ENCODE assay signal across 8 mouse cellular contexts in the genomic region with DNA sequence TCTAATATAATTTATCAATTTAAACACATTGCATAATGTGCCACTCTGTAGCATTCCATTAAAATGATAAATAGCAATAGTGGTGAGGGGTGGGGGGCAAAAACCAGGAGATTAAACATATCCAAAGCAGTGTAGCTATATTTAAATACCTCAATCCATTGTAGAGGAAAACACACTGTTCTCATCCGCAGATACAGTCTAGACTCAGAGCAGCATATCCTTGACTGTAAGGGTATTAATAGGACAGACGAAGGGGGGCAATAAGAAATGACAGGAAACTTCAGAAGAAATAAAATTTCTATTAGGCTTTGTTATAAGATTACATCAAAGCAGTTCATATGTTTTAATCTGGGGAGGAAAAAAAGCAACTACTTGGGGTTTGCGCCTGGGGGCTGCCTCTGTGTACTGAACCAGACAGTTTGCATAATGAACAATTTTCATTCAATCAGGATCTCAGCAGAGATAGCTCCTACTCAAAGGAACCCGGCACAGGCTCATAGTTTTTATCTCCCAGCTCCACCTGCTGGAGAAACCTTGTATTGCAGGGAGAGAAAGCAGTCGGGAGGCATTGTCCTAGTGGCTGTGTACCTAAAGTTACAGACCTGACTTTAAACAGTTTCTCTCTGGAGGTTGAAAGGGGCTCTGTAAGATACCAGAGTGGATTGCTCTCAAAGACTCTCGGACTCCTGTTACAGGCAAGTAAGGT. TPM values are rescaled to one million over a fixed set of nuclear protein-coding genes. Genes with fewer than 3 reads are reported as not detected.
DNase-seq lines count a peak whose midpoint lies in the region; ATAC-seq lines count a peak whose summit lies in the region.

No protein-coding gene starts in this region.

- peak overlapping the region; percentile 43; the same call in 1 of the 2 replicates for H3K4me2 ChIP-seq in embryonic facial prominence, embryonic 14.5 days (ENCODE audit: low read depth, low read length)
- H3K4me2 ChIP-seq in limb, embryonic 13.5 days (replicated peaks), result peak overlapping the region; percentile 44; the same call in 1 of the 2 replicates
- peak overlapping the region; percentile 27; the same call in 1 of the 2 replicates for H3K4me2 ChIP-seq in stomach, embryonic 14.5 days (replicated peaks; ENCODE audit: low read depth, low read length)

- H3K9ac ChIP-seq in embryonic facial prominence, embryonic 14.5 days (ENCODE audit: low read depth, low read length), result no peak overlapping the region
- 0 out of 2 replicates have a peak overlapping the region, but pooled peaks have one; percentile 39 for H3K9ac ChIP-seq in limb, embryonic 13.5 days
- no peak overlapping the region for H3K9ac ChIP-seq in stomach, embryonic 14.5 days (replicated peaks; ENCODE audit: low read depth, low read length)

- H3K9me3 ChIP-seq in embryonic facial prominence, embryonic 14.5 days (ENCODE audit: control insufficient read depth, low read length), result no peaks in the 10 kb centered on the region
- no peaks in the 10 kb centered on the region for H3K9me3 ChIP-seq in limb, embryonic 13.5 days
- H3K9me3 ChIP-seq in stomach, embryonic 14.5 days (ENCODE audit: control insufficient read depth, low read depth, low read length), result no peaks in the 10 kb centered on the region

- 16% methylated on average over 6 of the region's 6 CpGs for WGBS in embryonic facial prominence, embryonic 14.5 days
- 17% methylated on average over 6 of the region's 6 CpGs for WGBS in limb, embryonic 13.5 days
- WGBS in stomach, embryonic 14.5 days, result 16% methylated on average over 6 of the region's 6 CpGs

- peaks cover 15% of the 10 kb centered on the region for H3K4me1 ChIP-seq in embryonic facial prominence, embryonic 14.5 days (ENCODE audit: control insufficient read depth, insufficient read depth, low read length)
- H3K4me1 ChIP-seq in limb, embryonic 13.5 days, result peaks cover 15% of the 10 kb centered on the region
- peaks cover 15% of the 10 kb centered on the region; the same call in 1 of the 2 replicates for H3K4me1 ChIP-seq in stomach, embryonic 14.5 days (ENCODE audit: control insufficient read depth, insufficient read depth, low read length)

- H3K36me3 ChIP-seq in embryonic facial prominence, embryonic 14.5 days (ENCODE audit: control insufficient read depth, insufficient read depth, low read length), result no peaks in the 10 kb centered on the region
- no peaks in the 10 kb centered on the region for H3K36me3 ChIP-seq in limb, embryonic 13.5 days
- no peaks in the 10 kb centered on the region for H3K36me3 ChIP-seq in stomach, embryonic 14.5 days (ENCODE audit: control insufficient read depth, insufficient read depth, low read length)

- H3K27ac ChIP-seq in embryonic facial prominence, embryonic 14.5 days (replicated peaks; ENCODE audit: low read depth, low read length), result no peak overlapping the region
- H3K27ac ChIP-seq in limb, embryonic 13.5 days, result no peak overlapping the region
- no peak overlapping the region for H3K27ac ChIP-seq in stomach, embryonic 14.5 days (ENCODE audit: low read length)

- peaks cover 22% of the 10 kb centered on the region; the same call in 1 of the 2 replicates for H3K27me3 ChIP-seq in embryonic facial prominence, embryonic 14.5 days (replicated peaks; ENCODE audit: control insufficient read depth, insufficient read depth, low read length)
- H3K27me3 ChIP-seq in limb, embryonic 13.5 days, result peaks cover 33% of the 10 kb centered on the region
- no peaks in the 10 kb centered on the region for H3K27me3 ChIP-seq in stomach, embryonic 14.5 days (ENCODE audit: control insufficient read depth, insufficient read depth, low read length)

- ATAC-seq in embryonic facial prominence, embryonic 14.5 days (ENCODE audit: low read depth), result peak; percentile 73
- peak; percentile 54 for ATAC-seq in limb, embryonic 13.5 days (ENCODE audit: low FRiP score, low read depth)
- peak; percentile 18; the same call in 1 of the 2 replicates for ATAC-seq in stomach, embryonic 14.5 days (ENCODE audit: insufficient number of reproducible peaks, insufficient read depth, low FRiP score, low read depth)

- H3K4me3 ChIP-seq in embryonic facial prominence, embryonic 14.5 days (ENCODE audit: low read depth, low read length), result peak overlapping the region; percentile 14; the same call in 1 of the 2 replicates
- no peak overlapping the region for H3K4me3 ChIP-seq in limb, embryonic 13.5 days
- no peak overlapping the region for H3K4me3 ChIP-seq in stomach, embryonic 14.5 days (ENCODE audit: low read depth, low read length)

- DNase-seq in 416B (ENCODE audit: low read depth), result peak; percentile 86
- DNase-seq in adrenal gland, postnatal 36 days, result peak; percentile 89 to 91
- DNase-seq in embryonic facial prominence, embryonic 14.5 days (ENCODE audit: low spot score), result peak; percentile 91
- DNase-seq in heart, adult 8-10 months (ENCODE audit: low spot score), result peak; percentile 92
- DNase-seq in kidney, adult 8-10 months, result peak; percentile 88 to 96
- DNase-seq in naive thymus-derived CD4-positive, alpha-beta T cell, adult 2 months (ENCODE audit: low read depth), result peak; percentile 95

RNA-seq across cellular contexts. Expression of a gene that starts 57.4 kb away (rescaled TPM):
- 10 to 100 TPM; 51.3 to 56.1 TPM for total RNA-seq in adrenal gland, postnatal 36 days (2021)
- polyA plus RNA-seq in embryonic facial prominence, embryonic 14.5 days (2014; fragmentation: Nextera tagmentation; extraction: Ambion mirVana), result 85.0 and 85.8 TPM in 2 replicates
- total RNA-seq in heart, adult 8-10 months (2022), result 10 to 100 TPM; 62.6 to 69.4 (median 67.4) TPM
- polyA plus RNA-seq in limb, embryonic 13.5 days (2015; fragmentation: Nextera tagmentation; extraction: Ambion mirVana), result 119 and 130 TPM in 2 replicates
- polyA plus RNA-seq in stomach, embryonic 14.5 days (2014; fragmentation: Nextera tagmentation; extraction: Ambion mirVana), result 111 and 121 TPM in 2 replicates

RNA-seq across cellular contexts. Expression of a gene that starts 57.5 kb away (rescaled TPM):
- total RNA-seq in adrenal gland, postnatal 36 days (2021), result 10 to 100 TPM in 1 of 2 experiments, 1 to 10 TPM in 1; 9.9 to 10.9 TPM
- polyA plus RNA-seq in embryonic facial prominence, embryonic 14.5 days (2014; fragmentation: Nextera tagmentation; extraction: Ambion mirVana), result 7.8 and 10.2 TPM in 2 replicates
- total RNA-seq in heart, adult 8-10 months (2022), result 10 to 100 TPM in 1 of 4 experiments, 1 to 10 TPM in 3; 5.7 to 10.1 (median 8.3) TPM
- 16.9 and 20.1 TPM in 2 replicates for polyA plus RNA-seq in limb, embryonic 13.5 days (2015; fragmentation: Nextera tagmentation; extraction: Ambion mirVana)
- polyA plus RNA-seq in stomach, embryonic 14.5 days (2014; fragmentation: Nextera tagmentation; extraction: Ambion mirVana), result 12.6 and 14.2 TPM in 2 replicates

Comparison
In these comparisons a context has a peak if more than half of its experiments do, and no peak if none do; other contexts are left out.
1. ATAC-seq: peak in every context shown above with its lines; median percentile 73 in embryonic facial prominence, embryonic 14.5 days; 54 in limb, embryonic 13.5 days; 18 in stomach, embryonic 14.5 days.